Mouse (Mus musculus) right cerebral cortex, postnatal 10 days (tissue): ENCODE measurements around the gene Klhl25.
A peak's percentile ranks its signal among the peaks of the same experiment; 100 is the strongest.
"Not testable (repeated sequence)": the region's sequence is repeated elsewhere in the genome, so short reads cannot be mapped to it uniquely, and the experiment has no call there.

Source experiments
- DNase-seq, 2 experiments: peaks; one replicate each; pipeline ENCODE4 v3.0.0; 2021; ENCODE audit warnings: low spot score in 2 of 2

Klhl25 gene

DNA sequence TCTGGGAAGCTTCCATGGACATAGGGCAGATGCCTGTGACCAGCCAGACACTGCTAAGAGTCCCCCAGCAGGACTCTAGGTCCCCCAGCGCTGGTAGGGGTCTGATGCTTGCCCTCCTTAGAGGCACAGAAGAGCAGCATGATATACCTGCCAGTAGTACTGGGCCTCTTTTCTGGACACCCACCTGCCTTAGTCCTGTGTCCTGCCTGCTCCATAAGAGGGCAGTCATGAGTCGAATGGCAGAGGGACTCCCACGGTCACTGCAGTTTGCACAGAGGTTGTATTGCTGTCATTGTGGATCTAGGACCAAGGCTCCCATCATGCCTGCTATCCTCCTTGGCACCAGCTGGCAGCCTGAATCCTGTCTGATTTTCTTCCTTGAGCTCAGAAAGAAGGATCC is 25.1 kb downstream of the Klhl25 start:
- DNase-seq = no peak

DNA sequence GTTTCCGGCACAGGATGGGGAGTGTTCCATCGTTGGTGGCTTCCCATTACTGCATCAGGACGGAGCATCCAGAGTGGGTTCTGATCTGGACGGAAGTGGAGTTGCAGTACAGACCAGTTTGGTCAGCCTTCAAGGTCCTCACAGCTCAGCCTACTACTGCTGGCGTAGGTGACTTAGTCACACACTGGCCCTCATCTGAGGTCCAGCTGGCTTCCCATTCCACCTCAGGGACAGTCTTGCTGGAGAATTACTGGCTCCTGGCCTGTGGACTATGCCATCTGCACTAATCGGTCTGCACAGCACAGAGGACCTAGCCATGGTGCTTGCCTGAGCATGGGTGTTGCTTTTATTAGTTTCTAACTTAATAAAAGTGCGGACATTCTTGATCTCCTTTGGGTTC is 25.6 kb downstream of the Klhl25 start:
- DNase-seq = no peak

DNA sequence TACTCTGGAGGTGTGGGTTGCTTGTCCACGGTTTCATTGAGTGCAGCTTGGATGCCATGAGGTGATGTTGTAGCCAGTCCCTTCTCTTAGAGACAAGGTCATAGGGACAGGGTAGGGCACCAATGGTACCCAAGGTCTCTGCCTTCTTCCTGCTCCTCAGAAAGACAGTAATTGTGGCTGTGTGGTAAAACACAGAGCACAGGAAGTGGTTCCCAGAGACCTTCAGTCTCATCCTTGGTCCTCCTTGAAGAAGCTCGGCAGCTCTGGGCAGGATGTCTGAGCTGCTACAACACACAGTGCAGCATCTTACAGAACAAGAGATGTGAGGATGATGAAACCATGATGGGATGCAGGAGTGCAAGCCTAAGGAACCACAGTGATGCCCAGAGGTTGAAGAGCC is 31.3 kb downstream of the Klhl25 start:
- not testable (repeated sequence) for DNase-seq

DNA sequence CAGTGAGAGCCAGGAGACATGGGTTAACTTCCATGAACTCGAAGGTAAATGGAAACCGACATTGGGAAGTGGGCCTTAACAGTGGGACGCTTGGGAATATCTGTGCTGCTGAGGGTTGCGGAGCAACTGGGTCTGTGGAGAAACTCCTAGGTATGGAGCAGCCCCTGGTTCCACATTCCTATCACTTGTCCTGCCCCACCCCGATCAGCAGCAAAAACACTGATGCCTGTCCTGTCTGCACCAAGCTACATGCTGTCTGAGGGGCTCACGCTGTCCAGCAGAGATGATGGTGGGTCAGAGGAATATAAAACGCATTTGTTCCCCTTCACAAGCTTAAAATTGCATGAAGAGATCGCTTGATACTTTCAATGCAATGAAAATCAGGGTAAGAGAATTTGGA is 32.1 kb downstream of the Klhl25 start:
- DNase-seq = no peak

DNA sequence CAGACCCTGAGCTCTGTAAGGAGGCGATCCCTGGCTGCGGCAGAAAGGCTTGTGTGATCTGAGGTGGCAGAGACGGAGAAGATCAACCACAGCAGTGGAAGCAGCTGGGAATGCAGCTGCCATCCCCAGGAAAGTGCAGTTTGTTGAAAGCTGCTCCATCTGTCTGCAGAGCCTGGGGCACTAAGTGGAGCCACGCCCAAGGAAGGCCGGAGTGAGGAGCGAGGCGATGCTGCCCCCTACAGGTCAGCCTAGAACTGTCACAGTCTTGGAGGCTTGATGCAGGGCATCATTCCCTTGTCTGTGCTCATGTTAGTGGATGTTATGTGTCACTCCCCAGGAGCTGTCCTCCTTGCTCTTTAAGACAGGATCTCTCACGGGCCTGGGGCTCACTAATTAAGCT is 32.5 kb downstream of the Klhl25 start:
- DNase-seq = peak; percentile 83 to 87

DNA sequence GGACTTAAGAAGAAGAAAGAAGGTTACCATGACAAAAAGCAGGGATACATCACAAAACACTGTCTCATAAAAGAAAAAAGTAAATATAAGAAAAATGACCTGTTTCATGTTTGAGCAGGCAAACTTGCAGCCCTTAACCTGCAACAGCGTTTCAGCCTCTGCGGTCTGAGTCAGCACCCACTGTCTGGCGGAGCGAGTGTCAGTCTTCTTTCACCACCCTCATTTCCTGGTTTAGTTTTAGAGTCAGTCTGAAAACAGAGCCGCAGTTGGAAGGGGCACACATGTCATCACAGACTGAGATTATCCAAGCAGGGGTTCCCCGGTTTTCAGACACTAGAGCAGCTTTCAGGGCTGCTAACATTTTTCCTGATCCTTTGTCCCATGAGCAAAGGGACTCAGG is 33.3 kb downstream of the Klhl25 start:
- no peak for DNase-seq

DNA sequence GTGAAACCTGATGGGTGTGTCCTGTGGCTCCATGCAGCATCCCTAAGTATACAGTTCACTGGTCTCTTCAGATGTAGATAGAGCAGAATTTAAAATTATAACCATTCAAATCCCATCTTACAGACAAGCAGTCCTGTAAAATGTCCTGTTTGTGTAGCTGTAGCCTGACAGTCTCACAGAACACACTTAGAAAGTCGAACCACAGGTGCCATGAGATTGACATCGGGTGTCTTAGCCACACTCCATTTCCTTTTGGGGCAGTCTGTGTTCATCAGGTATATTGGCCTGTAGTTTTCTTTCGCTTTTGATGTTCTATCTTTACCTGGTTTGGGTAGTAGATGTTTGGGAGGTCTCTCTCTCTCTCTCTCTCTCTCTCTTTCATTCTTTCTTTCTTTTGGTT is 33.7 kb downstream of the Klhl25 start:
- DNase-seq = no peak

DNA sequence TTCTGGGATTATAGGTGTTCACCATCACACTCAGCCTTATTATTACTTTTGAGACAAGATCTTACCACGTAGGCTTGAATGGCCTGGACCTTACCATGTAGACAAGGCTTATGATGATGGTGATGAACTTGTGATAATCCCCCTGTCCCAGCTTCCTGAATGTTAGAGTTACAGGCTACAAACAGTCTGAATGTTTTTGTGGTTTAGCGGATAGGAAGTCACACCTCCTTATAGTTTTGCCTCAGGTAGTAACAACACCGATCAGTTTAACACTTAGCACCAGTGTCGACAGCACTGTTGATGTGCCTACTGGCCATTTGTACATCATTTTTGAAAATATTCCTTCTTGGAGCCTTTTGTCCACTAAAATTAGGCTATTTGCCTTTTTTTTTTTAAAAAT is 43.4 kb downstream of the Klhl25 start:
- no peak for DNase-seq

DNA sequence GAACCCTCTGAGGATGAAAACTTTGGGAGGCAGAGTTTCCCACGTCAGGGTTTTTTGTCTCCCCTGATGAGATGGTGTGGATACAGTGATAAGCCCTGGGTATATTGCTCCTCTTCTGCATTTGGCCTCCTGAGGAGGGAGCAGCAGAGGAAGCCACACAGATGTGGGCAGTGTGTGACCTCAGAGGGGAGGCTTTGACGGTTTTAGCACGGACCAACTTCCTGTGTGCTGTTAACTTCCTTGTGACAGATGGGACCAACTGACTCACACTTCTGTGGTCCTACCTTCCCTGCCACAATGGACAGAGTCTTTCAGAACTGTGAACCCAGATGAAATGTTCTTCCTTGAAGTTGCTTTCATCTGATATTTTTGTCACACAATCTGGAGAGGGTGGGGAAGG is 44.6 kb downstream of the Klhl25 start:
- DNase-seq = no peak

DNA sequence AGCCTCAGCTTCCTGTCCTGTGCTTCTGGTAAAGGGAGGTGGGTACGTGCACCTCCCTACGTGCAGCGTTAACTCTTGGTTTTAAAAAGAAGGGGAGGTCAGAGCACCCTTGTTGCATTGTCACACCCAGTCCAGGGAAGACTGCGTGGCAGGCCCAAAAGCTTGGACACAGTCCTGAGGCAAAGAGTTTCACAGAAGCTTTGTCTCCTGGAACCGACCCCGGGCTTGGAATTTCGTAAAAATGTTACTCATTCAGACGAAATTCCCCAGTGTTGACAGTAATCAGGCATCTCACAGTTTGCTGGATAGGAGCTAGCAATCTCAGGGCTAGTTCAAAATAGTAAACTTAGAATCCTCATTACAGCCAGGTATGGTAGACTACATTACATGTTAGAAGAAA is 45.6 kb downstream of the Klhl25 start:
- DNase-seq = no peak

DNA sequence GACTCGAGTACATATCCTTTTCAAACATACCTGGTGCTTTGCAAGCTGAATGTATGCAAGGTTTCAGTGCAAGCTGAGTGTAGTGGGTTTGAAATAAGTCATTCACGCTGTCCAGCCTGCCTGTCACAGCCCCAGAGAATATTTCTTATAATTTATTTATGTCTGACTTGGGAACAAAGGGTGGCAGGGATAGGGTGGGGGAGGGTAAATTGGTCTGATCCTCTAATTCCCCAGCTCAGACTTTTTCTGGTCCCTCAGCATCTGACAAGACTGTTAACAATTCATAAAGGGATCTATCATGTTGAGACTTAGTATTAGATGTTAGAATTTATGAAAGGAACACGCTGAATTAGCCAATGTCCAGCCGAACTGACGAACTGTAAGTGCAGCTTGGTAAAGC is 48.9 kb downstream of the Klhl25 start:
- no peak for DNase-seq

DNA sequence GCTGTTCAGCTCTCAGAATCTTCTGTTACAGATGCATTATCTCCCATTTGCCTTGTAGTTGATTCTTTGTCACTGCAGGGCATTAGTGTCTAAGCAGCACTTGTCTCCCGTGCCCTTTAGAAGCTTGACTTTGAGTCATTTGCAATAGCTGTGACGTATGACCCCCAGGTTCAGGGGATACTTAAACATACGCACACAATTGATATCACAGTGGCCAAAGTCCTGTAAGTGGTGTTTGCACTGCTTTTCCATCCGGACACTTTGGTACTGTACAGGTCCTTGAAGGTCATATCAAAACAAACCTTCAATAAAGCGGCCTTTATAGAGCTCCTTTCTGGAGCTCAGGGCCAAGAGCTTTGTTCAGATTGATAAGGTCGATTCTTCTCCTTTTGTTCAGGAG is 51.0 kb downstream of the Klhl25 start:
- no peak for DNase-seq

DNA sequence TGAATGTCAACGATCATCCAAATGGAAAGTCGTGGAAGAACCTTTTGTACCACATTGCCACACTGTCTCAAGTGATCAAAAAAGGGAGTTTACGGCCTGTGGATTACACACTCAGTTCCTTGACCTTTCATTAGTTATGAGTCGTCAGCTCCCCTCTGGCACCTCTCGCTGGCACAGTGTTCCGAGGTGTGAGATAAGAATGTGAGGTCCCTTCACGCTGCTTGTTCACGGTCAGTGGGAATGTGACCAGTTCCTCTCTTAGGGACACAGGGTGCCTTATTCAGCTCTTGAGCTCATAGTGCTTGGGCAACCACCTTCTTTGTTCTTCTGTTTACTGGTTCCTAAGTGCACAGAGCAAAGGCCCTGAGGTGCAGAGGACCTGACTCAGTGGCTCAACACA is 51.4 kb downstream of the Klhl25 start:
- no peak for DNase-seq

DNA sequence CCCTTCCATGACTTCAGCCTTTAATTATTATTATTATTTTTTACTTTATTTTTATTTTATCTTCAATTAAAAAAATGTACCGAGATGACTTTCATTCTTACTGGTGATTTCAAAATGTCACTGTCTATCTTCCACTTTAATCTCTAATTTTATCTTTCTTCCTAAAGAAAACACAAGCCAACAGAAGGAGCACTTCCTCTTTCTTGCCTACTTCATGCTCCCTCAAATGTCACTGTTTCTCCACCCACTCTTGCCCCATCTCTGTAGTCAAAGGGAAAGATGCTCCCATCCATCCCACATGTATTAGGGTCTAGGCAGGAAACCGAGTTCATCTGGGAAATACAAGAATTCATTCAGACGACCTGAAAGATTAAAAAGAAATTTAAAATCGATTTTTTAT is 51.8 kb downstream of the Klhl25 start:
- no peak for DNase-seq

DNA sequence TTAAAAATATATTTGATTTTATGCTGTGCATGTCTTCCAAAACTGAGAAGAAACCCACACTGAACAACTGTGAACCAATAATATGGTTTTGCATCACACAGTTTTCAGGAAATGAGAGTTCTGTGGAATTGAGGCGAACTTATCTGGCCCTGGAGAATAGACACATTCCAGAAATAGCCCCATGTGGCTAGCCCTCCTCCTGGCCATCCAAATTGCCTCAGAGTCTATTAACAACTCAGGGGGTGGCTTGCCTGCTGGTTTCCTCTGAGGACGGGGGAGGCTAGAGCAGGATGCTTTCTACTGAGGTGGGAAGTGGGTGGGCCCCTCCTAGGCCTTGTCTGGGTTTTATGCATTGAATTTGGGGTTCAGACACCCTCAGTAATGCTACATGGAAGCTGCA is 57.0 kb downstream of the Klhl25 start:
- no peak for DNase-seq

DNA sequence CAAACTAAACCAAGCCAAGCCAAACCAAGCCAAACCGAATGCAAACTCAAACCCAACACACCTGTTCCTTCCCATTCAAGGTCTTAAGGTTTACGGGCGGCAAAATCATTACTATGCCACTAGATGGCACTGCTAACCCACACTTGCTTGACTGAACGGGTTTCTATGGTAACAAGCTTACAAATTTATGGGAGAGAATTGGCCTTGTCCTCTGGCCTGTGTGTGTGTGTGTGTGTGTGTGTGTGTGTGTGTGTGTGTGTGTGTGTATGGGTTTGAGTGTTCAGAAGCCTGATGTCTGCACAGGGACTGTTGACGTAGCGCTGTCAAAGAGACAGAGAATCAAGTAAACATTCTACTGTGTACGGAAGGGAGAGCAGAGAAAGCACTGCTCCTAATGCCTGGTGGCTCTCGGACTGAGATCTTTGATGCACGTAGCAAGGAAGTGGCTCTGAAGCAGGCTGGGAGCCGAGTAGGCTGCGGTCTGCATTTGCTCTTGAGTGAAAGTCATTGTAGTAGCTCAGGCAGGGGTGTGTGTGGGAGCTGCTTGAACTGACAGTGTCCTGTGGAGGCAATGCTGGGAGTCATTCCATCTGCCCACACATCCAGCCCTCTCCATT is 62.0 kb downstream of the Klhl25 start:
- peak; percentile 75 to 78 for DNase-seq

DNA sequence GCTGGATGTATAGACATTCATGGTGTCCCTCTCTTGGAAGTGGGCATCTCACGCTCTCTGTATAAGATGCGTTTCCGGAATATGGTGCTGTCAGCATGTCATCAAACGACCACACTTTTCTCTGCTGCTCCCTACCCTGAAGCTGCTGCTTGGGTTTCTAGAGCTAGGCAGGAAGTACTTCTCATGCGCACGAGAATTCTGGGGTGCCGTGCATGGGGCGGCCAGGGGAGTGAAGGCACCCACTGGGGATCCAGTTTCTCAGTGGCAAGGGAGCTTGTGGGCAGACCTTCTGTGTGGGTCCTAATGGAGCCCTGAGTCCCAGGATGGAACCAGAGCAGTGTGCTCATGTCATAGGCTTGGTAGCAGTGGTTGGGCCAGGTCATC is 62.5 kb downstream of the Klhl25 start:
- no peak for DNase-seq

DNA sequence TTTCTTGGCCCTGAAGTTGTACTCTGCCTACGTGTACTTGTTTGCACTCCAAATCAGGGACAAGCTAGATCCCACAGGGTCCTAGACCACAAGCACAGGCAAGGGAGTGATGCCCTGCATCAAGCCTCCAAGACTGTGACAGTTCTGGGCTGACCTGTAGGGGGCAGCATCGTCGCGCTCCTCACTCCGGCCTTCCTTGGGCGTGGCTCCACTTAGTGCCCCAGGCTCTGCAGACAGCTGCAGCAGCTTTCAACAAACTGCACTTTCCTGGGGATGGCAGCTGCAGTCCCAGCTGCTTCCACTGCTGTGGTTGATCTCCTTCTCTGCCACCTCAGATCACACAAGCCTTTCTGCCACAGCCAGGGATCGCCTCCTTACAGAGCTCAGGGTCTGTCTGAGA is 65.8 kb downstream of the Klhl25 start:
- DNase-seq = peak; percentile 70 to 83

DNA sequence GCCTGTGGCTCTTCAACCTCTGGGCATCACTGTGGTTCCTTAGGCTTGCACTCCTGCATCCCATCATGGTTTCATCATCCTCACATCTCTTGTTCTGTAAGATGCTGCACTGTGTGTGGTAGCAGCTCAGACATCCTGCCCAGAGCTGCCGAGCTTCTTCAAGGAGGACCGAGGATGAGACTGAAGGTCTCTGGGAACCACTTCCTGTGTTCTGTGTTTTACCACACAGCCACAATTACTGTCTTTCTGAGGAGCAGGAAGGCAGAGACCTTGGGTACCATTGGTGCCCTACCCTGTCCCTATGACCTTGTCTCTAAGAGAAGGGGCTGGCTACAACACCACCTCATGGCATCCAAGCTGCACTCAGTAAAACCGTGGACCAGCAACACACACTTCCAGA is 67.4 kb downstream of the Klhl25 start:
- not testable (repeated sequence) for DNase-seq

DNA sequence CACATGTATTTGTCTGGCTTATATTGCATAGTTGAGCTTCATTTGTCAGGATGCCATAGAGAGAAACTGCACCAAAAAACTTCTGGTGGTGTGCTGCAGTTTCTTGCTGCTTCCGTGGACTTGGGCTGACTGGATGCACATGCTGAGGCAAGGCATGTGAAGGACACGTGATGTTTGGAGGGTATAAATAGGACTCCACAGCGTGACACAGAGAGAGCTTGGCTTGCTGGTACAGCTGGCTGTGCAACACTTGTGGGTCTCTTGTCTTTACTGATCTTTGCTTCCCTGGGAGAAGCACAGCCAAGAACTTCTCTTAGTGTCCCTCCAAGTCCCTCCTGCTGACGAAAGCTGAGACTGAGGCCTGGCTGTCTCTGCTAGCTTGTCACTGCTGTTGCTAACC is 69.6 kb downstream of the Klhl25 start:
- no peak for DNase-seq

DNA sequence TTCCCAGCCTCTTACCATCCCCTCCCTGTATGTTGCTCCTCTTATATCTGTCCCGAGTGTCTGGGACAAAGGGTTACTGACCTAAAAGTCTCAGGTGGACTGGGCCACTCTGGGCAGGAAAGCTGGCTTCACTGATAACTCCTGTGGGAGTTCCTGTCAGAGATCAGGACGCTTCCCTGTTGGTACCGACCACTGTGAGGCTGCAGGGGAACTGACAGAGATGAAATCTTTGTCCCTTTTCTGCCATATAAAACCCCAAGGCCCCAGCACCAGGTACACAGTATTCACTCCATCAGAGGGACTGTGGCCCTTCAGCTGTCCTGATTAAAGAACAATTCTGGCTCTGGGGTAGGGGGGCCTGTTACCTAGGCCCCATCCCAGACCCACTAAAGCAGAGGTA is 71.6 kb downstream of the Klhl25 start:
- DNase-seq = not testable (repeated sequence)
